Mouse (Mus musculus) hematopoietic stem cell, adult 5-6 weeks (primary cell): ENCODE results near the gene Ass1. TPM values are rescaled to one million over a fixed set of nuclear protein-coding genes. Genes with fewer than 3 reads are reported as not detected.

ENCODE experiments used
- ATAC-seq, 2 experiments: fragments of 125-278 bp in 1 of 2; replicated peaks in 1 of 2; 2 replicates each; pipeline ENCODE4 v1.8.0; 2016 to 2017; ENCODE audit warnings: inconsistent platforms in 2 of 2, mild to moderate bottlenecking in 2 of 2, moderate number of reproducible peaks in 2 of 2, low read depth in 1 of 2, moderate TSS enrichment in 1 of 2; ENCODE audit not compliant: low FRiP score in 2 of 2, poor library complexity in 2 of 2, severe bottlenecking in 2 of 2, insufficient read depth in 1 of 2, low TSS enrichment in 1 of 2
- total RNA-seq: library from RNA; stranded (forward); fragments of 172-1452, 232-1000 nt; gene quantifications from 2 replicates; pipeline ENCODE4 v1.2.3, GENCODE M21; 2017

Ass1 gene
- 47.6 and 63.3 TPM in 2 replicates for total RNA-seq

DNA sequence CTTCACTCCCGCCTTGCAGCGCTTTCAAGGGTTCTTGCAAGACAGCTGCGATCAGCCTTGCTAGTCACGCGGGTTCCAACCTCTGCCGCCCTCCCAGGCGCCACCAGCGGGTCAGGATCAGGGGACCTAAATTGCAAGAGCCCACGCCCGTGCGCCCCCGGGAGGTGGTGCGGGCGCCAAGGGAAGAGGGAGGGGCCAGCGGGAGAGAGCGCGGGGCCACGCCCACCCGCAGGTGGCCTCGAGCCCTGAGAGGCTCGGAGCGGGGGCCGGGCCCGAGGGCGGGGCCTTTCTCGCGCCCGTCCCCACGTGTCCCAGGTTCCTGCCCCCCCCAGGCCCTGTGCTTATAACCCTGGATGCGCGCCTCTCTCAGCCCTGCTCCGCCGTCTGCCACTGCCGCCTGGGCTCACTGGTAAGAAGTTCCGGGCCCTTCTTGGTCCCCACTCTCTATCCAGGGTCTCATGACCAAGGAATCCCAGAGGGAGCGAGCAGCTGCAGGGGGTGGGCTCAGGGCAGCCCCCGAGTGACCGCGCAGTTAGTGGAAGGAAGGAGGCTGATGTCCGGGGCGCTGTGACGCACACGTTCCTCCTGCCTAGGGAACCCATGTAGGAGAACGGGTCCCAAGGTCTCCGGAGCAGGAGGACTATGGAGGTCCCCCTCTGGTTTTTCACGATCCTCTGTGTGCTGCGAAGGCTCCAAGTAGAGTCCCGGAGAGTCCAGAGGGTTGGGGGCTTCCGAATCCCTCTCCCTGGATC is at the start of gene Ass1:
TSS of gene Ass1 (plus strand) at position 277 of the 752 bp plus-strand sequence.
- ATAC-seq = peak; percentile 63 to 65

- ATAC-seq = no peak
These were observed 49.1 kb upstream of the Ass1 start for GRCm38 (mm10) chr2:31420914-31421313.

DNA sequence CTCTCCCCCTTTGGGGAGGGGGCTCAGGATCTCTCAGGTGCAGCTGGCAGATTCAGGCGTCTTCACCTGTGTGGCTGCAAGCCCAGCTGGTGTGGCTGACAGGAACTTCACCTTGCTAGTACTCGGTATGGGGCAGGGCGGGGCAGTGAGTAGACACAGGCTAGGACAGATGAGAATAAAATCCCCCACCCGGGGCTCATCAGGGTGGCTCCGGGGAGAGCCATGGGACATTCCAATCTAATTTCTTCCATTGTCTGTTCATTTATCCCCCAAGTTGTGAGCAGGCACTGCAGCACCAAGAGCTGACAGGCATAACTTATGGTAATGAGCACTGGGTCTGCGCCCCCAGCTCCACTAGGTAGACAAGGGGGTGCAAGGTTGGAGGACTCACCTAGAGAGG is 47.4 kb upstream of the Ass1 start:
- ATAC-seq = no peak

DNA sequence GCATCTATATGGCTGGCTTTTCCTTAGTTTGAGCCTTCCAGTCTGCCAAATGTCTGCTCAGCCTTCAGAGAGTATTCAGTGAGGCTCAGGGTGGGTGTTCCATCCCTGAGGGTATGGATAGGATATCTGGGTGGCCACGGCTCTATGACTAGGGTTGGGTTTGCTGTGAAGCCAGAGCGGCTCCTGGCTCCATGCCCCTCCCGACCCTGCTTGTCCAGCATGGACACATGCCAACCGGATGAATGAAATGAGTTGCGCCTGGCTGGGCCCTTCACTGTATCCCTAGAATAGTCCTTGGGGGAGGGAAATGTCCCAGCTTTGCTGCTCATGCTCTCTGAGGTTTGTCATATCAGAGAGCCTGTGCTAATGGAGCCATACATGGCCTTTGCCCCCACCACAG is 38.5 kb upstream of the Ass1 start:
- ATAC-seq = no peak

GRCm38 (mm10) chr2:31434746-31435145 is 35.3 kb upstream of the Ass1 start:
- no peak for ATAC-seq

DNA sequence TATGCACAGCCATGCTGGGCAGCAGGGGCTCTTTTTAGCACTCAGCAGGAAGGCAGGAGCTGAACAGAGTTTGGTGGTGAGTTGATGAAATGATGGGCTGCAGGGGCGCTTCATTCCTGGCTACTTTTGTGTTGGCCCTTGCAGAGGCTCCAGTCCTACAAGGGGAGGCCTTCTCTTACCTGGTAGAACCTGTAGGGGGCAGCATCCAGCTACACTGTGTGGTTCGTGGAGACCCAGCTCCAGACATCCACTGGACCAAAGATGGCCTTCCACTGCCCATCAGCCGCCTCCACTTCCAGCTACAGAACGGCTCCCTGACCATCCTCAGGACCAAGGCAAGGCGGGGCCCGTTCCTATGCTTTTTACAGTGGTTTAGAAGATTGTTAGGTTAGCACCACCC is 34.4 kb upstream of the Ass1 start:
- ATAC-seq = peak; percentile 53 to 81; a peak in 3 of 4 replicates

DNA sequence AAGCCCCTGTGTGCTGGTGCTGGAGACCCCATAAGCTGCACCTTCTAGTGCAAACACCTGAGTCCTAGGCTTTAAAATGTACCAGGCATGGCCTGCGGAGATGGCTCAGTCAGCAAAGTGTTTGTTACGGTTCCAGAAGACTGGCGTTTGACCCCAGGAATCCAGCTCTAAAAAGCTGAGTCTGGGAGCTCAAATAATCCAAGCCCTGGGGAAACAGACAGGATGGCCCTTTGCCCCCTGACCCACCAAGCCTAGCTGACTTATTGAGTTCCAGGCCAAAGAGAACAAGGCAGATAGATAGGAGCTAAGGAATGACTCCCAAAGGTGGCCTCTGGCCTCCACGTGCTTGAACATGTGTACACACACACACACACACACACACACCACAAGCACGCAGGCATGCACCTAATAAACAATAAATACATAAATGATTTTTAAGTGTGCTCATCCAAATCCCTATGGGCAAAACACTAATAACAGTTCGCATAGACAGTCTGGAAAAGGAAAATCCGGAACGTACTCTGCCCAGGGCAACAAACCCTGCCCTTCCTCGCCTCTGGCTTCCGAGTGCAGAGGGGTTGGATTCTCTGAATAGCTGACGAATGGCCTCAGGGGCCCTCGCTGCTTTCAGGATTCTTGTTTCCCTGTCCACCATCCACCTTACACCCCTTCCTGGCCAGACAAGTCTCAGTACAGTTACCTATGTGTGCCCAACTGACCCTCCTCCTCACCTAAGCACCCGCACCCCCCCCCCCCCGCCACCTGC is 32.3 kb upstream of the Ass1 start:
- ATAC-seq = no peak

DNA sequence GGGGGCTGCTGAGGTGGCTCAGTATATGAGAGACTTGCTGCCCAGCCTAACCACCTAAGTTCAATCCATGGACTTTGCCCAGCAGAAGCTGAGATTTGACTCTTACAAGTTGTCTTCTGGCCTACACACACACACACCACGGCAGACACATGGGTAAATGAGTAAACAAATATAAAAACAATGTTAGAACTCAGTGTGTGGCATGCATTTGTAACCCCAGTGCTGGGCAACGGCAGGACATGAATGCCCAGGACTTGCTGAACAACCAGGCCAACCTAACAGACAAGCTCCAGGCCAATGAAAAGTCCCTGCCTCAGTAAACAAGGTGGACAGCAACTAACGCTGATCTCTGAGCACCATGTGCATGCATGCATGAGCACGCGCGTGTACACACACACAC is 30.4 kb upstream of the Ass1 start:
- ATAC-seq = no peak

GRCm38 (mm10) chr2:31442480-31443160 is 27.4 kb upstream of the Ass1 start:
- peak; percentile 46 to 68; a peak in 2 of 4 replicates for ATAC-seq

- no peak for ATAC-seq
These were observed 24.0 kb upstream of the Ass1 start for GRCm38 (mm10) chr2:31446036-31446435.

DNA sequence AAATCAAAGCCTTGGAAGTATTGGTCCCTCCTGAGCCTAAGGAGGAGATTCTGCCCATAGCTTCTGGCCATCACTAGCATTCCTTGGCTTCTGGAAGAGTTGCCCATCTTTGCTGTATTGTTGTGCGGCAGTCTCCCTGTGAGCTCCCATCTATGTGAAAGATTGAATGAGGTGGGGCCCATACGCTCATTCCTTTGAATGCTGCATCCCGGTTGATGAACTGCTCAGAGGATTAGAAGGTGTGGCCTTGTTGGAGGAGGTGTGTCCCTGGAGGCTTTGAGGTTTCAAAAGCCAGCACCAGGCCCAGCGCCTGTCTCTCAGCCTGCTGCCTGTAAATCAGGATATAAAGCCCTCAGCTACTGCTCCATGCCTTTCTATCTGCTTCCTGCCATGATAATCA is 23.6 kb upstream of the Ass1 start:
- ATAC-seq = no peak

DNA sequence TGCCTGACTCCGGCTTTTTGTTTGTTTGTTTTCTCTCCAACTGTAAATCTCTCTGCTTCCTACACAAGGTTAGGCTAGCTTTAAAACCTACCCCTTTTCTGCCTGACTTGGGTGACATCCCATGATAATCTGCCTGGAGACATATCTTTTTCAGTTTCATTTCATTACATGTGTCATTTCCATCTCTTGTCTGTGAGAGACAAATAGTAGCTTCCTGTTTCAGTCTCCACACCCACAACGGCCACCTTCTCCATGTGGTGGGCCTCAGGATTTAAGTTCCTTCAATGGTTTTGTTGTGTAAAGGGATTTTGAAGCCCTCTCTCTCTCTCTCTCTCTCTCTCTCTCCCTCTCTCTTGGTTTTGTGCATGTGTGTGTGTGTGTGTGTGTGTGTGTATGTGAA is 22.5 kb upstream of the Ass1 start:
- no peak for ATAC-seq

GRCm38 (mm10) chr2:31448756-31449440 is 21.1 kb upstream of the Ass1 start:
- no peak for ATAC-seq

GRCm38 (mm10) chr2:31449441-31449815 is 20.6 kb upstream of the Ass1 start:
- ATAC-seq = no peak

DNA sequence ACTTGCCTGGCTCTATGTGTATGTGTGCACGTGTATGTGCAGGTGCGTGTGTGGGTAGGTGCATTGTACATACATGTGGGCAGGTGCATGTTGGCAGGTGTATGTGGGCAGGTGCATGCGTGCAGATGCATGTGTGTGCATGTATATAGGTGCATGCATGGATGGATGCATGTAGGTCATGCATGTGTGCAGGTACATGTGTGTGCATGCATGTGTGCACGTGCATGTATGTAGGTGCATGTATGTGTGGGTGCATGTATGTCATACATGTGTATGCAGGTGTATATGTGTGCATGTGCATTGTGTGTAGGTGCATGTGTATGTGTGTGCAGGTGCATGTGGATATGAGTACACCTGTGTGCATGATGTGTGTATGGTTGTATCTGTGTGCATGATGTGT is 20.1 kb upstream of the Ass1 start:
- no peak for ATAC-seq

DNA sequence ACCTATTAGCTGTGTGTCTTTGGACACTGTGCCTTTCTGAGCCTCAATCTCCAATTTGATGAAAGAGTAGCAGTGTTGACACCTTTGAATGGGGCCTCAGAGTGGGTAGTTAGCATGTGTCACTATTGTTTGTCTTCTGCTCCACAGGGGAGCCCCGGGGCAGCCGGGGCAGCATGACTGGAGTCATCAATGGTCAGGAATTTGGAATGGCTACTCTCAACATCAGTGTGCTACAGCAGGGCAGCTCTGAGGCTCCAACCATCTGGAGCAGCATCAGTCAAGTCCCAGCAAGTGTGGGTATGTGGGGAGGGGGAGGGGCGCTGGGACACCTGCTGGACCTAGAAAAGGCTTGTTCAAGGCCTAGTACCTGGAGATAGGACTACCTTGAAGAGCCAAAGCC is 19.3 kb upstream of the Ass1 start:
- ATAC-seq = no peak

DNA sequence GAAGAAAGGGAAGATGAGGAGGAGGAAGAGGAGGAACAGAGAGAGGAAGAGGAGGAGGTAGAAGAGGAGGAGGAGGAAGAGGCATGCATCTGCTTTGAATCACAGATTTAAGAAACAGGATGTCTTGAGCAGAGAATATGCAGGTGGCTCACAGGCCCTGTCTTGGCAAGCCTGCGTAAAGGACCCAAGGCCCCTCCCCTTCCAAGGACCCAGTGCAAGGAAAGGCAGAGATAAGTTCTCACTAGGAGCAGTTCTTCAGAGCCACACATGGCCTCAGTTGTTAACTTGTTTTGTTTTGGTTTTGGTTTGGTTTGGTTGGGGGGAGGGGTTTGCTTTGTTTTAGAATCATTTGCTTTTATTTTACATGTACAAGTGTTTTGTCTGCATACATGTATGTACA is 18.5 kb upstream of the Ass1 start:
- ATAC-seq = no peak

- no peak for ATAC-seq
These were observed 17.0 kb upstream of the Ass1 start for GRCm38 (mm10) chr2:31453011-31453410.
